Comparison of ENCODE assay signal across 29 mouse cellular contexts in the genomic region with DNA sequence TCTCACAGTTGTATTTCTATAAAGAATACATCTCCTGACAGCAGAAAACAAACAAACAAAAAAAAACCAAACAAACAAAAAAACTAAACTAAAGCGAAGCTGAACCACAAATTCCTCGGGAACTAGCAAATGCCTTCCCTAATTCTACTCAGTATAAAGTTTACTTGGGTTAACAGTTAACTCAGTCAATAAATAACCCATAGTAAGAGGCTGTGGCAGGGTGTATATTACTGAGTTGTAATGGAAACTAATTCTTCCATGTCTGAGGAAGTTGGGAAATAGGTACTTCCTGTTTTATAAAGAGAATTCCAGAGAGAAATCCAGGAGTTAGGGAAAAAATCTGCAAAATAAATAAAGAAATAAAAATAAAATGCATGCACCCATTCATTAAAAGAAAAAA. TPM values are rescaled to one million over a fixed set of nuclear protein-coding genes. Genes with fewer than 3 reads are reported as not detected.
"Had no signal": no experiment of that assay in that cellular context is flagged by ENCODE, and none has a peak within 500 bp of the region (broad histone marks: within the 10 kb centered on the region; RNA-seq: fewer than 3 reads in every experiment).

No protein-coding gene starts in this region.

- H3K9me3 ChIP-seq: heart, embryonic 13.5 days; heart, embryonic 15.5 days; hindbrain, embryonic 13.5 days; hindbrain, embryonic 15.5 days; limb, embryonic 13.5 days; limb, embryonic 15.5 days; liver, embryonic 12.5 days had no signal

- H3K9ac ChIP-seq: heart, embryonic 13.5 days; heart, embryonic 15.5 days; hindbrain, embryonic 13.5 days; hindbrain, embryonic 15.5 days; limb, embryonic 13.5 days; limb, embryonic 15.5 days; liver, embryonic 12.5 days; liver, embryonic 14.5 days had no signal

- H3K27ac ChIP-seq: gastrocnemius, adult 2 months; heart, adult 2 months; heart, embryonic 13.5 days; heart, embryonic 15.5 days; hindbrain, embryonic 13.5 days; hindbrain, embryonic 15.5 days; hindbrain, postnatal 0 days; limb, embryonic 13.5 days; limb, embryonic 15.5 days; liver, embryonic 12.5 days; liver, embryonic 14.5 days had no signal

- H3K4me1 ChIP-seq: liver, embryonic 12.5 days had no signal

- DNase-seq: gastrocnemius, adult 2 months; gastrocnemius, postnatal 10 days; gastrocnemius, postnatal 25 days; heart, adult 2 months; heart, postnatal 14 days; heart, postnatal 36 days; kidney, adult 11 months; kidney, postnatal 10 days; layer of hippocampus, adult 9-11 months; layer of hippocampus, postnatal 36 days; left cerebral cortex, postnatal 4 days; lung, adult 18-20 months had no signal

- H3K36me3 ChIP-seq: heart, embryonic 13.5 days; heart, embryonic 15.5 days; hindbrain, embryonic 13.5 days; hindbrain, embryonic 15.5 days; limb, embryonic 13.5 days; limb, embryonic 15.5 days; liver, embryonic 12.5 days had no signal

- H3K4me3 ChIP-seq: gastrocnemius, adult 2 months; heart, adult 2 months; heart, embryonic 13.5 days; heart, embryonic 15.5 days; hindbrain, embryonic 13.5 days; hindbrain, embryonic 15.5 days; limb, embryonic 13.5 days; limb, embryonic 15.5 days; liver, embryonic 12.5 days had no signal

- H3K4me2 ChIP-seq: heart, embryonic 11.5 days; heart, embryonic 13.5 days; heart, embryonic 15.5 days; hindbrain, embryonic 13.5 days; hindbrain, embryonic 15.5 days; limb, embryonic 13.5 days; limb, embryonic 15.5 days; liver, embryonic 12.5 days had no signal

- ATAC-seq: forebrain, embryonic 16.5 days; hindbrain, postnatal 0 days; liver, embryonic 12.5 days had no signal

RNA-seq across cellular contexts. Expression of a gene that starts 3.0 kb away (rescaled TPM):
- total RNA-seq: granulocyte monocyte progenitor cell, adult 5-6 weeks; heart, adult 2 months; heart, postnatal 14 days; heart, postnatal 36 days; hematopoietic stem cell, adult 5-6 weeks; layer of hippocampus, adult 18-20 months; layer of hippocampus, adult 8-10 months; layer of hippocampus, postnatal 14 days; layer of hippocampus, postnatal 36 days had no signal
- polyA plus RNA-seq: heart, adult 2 months; large intestine, adult 2 months; liver, embryonic 12.5 days; liver, embryonic 14.5 days had no signal
